ENCODE assay signal across 13 mouse cellular contexts in genomic region chr6:128079576-128080224, GRCm38 (mm10).
A peak's percentile ranks its signal among the peaks of the same experiment; 100 is the strongest.
DNase-seq lines count a peak whose midpoint lies in the region; ATAC-seq and TF ChIP-seq lines count a peak whose summit lies in the region.
"Had no signal": no experiment of that assay in that cellular context is flagged by ENCODE, and none has a peak within 500 bp of the region (broad histone marks: within the 10 kb centered on the region; RNA-seq: fewer than 3 reads in every experiment).

No protein-coding gene starts in this region.

- no peaks in the 10 kb centered on the region for H3K9me3 ChIP-seq in heart, embryonic 11.5 days (replicated peaks; ENCODE audit: control insufficient read depth, low read length)
- H3K9me3 ChIP-seq in kidney, embryonic 15.5 days (replicated peaks) = no peaks in the 10 kb centered on the region
- H3K9me3 ChIP-seq in embryonic facial prominence, embryonic 14.5 days (ENCODE audit: control insufficient read depth, low read length) = no peaks in the 10 kb centered on the region
- no peaks in the 10 kb centered on the region for H3K9me3 ChIP-seq in limb, embryonic 15.5 days
- no peaks in the 10 kb centered on the region for H3K9me3 ChIP-seq in liver, embryonic 11.5 days (ENCODE audit: control insufficient read depth, low read length)
- H3K9me3 ChIP-seq: forebrain, embryonic 15.5 days; midbrain, embryonic 10.5 days had no signal

- H3K4me1 ChIP-seq in heart, embryonic 11.5 days (ENCODE audit: control insufficient read depth, insufficient read depth, low read length) = peaks cover 56% of the 10 kb centered on the region
- peaks cover 18% of the 10 kb centered on the region for H3K4me1 ChIP-seq in heart, adult 2 months (ENCODE audit: control insufficient read depth, insufficient read depth, low read length)
- peaks cover 53% of the 10 kb centered on the region for H3K4me1 ChIP-seq in kidney, embryonic 15.5 days
- H3K4me1 ChIP-seq in embryonic facial prominence, embryonic 14.5 days (ENCODE audit: control insufficient read depth, insufficient read depth, low read length) = peaks cover 44% of the 10 kb centered on the region
- H3K4me1 ChIP-seq in limb, embryonic 15.5 days = peaks cover 64% of the 10 kb centered on the region
- no peaks in the 10 kb centered on the region for H3K4me1 ChIP-seq in liver, embryonic 11.5 days (replicated peaks; ENCODE audit: control insufficient read depth, insufficient read depth, low read length)

- TF ChIP-seq CTCF in heart, adult 2 months (IDR thresholded peaks at IDR 0.05) = no peak

- DNase-seq in heart, adult 2 months = no peak
- DNase-seq in kidney, postnatal 10 days = no peak
- no peak for DNase-seq in embryonic facial prominence, embryonic 14.5 days (ENCODE audit: low spot score)
- no peak for DNase-seq in liver, embryonic 11.5 days (ENCODE audit: low spot score)
- DNase-seq: adrenal gland, postnatal 10 days; liver; lung, postnatal 10 days; right cerebral cortex, postnatal 4 days had no signal

- H3K4me3 ChIP-seq in heart, embryonic 11.5 days (ENCODE audit: low read depth, low read length) = no peak overlapping the region
- no peak overlapping the region for H3K4me3 ChIP-seq in heart, adult 2 months
- H3K4me3 ChIP-seq in kidney, embryonic 15.5 days (replicated peaks) = no peak overlapping the region
- no peak overlapping the region for H3K4me3 ChIP-seq in embryonic facial prominence, embryonic 14.5 days (ENCODE audit: low read depth, low read length)
- H3K4me3 ChIP-seq in limb, embryonic 15.5 days = no peak overlapping the region
- H3K4me3 ChIP-seq in liver, embryonic 11.5 days (ENCODE audit: low read depth, low read length) = no peak overlapping the region
- H3K4me3 ChIP-seq: forebrain, embryonic 15.5 days; midbrain, embryonic 10.5 days had no signal

- intact Hi-C loops in heart, adult 2 months (cut with DNase I) = no loop called here

- TF ChIP-seq EP300 in heart, adult 2 months (IDR thresholded peaks at IDR 0.05; ENCODE audit: insufficient read depth, low read depth, low read length) = no peak

- peak; percentile 47 for ATAC-seq in heart, embryonic 11.5 days (replicated peaks; ENCODE audit: insufficient number of reproducible peaks, low FRiP score, low TSS enrichment)
- no peak for ATAC-seq in kidney, embryonic 15.5 days (replicated peaks; ENCODE audit: low FRiP score)
- no peak for ATAC-seq in embryonic facial prominence, embryonic 14.5 days (ENCODE audit: low read depth)
- no peak for ATAC-seq in limb, embryonic 15.5 days (ENCODE audit: insufficient number of reproducible peaks, low FRiP score, low TSS enrichment, low read depth)
- no peak for ATAC-seq in liver, embryonic 11.5 days (replicated peaks; ENCODE audit: low FRiP score)
- ATAC-seq: forebrain, embryonic 15.5 days had no signal

- WGBS in heart, embryonic 11.5 days (ENCODE audit: insufficient replicate concordance) = 49% methylated on average over 9 of the region's 9 CpGs
- WGBS in heart, adult 2 months = 75% methylated on average over 9 of the region's 9 CpGs
- 79% methylated on average over 9 of the region's 9 CpGs for WGBS in kidney, embryonic 15.5 days
- WGBS in embryonic facial prominence, embryonic 14.5 days = 44% methylated on average over 9 of the region's 9 CpGs
- 32% methylated on average over 9 of the region's 9 CpGs for WGBS in limb, embryonic 15.5 days
- 68% methylated on average over 9 of the region's 9 CpGs for WGBS in liver, embryonic 11.5 days

- no peaks in the 10 kb centered on the region for H3K27me3 ChIP-seq in heart, embryonic 11.5 days (ENCODE audit: control insufficient read depth, insufficient read depth, low read length)
- H3K27me3 ChIP-seq in heart, adult 2 months (ENCODE audit: control insufficient read depth, insufficient read depth, low read length) = no peaks in the 10 kb centered on the region
- H3K27me3 ChIP-seq in kidney, embryonic 15.5 days = no peaks in the 10 kb centered on the region
- no peaks in the 10 kb centered on the region for H3K27me3 ChIP-seq in embryonic facial prominence, embryonic 14.5 days (replicated peaks; ENCODE audit: control insufficient read depth, insufficient read depth, low read length)
- H3K27me3 ChIP-seq in limb, embryonic 15.5 days = no peaks in the 10 kb centered on the region
- no peaks in the 10 kb centered on the region for H3K27me3 ChIP-seq in liver, embryonic 11.5 days (replicated peaks; ENCODE audit: control insufficient read depth, insufficient read depth, low read length)
- H3K27me3 ChIP-seq: forebrain, embryonic 15.5 days had no signal

- H3K9ac ChIP-seq in heart, embryonic 11.5 days (ENCODE audit: low read depth, low read length) = no peak overlapping the region
- H3K9ac ChIP-seq in heart, adult 2 months (ENCODE audit: low read depth, low read length) = no peak overlapping the region
- H3K9ac ChIP-seq in kidney, embryonic 15.5 days = no peak overlapping the region
- no peak overlapping the region for H3K9ac ChIP-seq in embryonic facial prominence, embryonic 14.5 days (ENCODE audit: low read depth, low read length)
- no peak overlapping the region for H3K9ac ChIP-seq in limb, embryonic 15.5 days
- H3K9ac ChIP-seq in liver, embryonic 11.5 days (ENCODE audit: low read depth, low read length) = no peak overlapping the region
- H3K9ac ChIP-seq: forebrain, embryonic 15.5 days had no signal

- TF ChIP-seq POLR2A in heart, adult 2 months (IDR thresholded peaks at IDR 0.05; ENCODE audit: insufficient read depth, low read depth, low read length) = no peak

- no peaks in the 10 kb centered on the region for H3K36me3 ChIP-seq in heart, embryonic 11.5 days (ENCODE audit: control insufficient read depth, insufficient read depth, low read length)
- no peaks in the 10 kb centered on the region for H3K36me3 ChIP-seq in heart, adult 2 months (ENCODE audit: control insufficient read depth, insufficient read depth, low read length)
- 0 out of 2 replicates have a peak, but pooled peaks cover 4% of the 10 kb centered on the region for H3K36me3 ChIP-seq in kidney, embryonic 15.5 days
- peaks cover 15% of the 10 kb centered on the region; the same call in 1 of the 2 replicates for H3K36me3 ChIP-seq in embryonic facial prominence, embryonic 14.5 days (ENCODE audit: control insufficient read depth, insufficient read depth, low read length)
- 0 out of 2 replicates have a peak, but pooled peaks cover 3% of the 10 kb centered on the region for H3K36me3 ChIP-seq in limb, embryonic 15.5 days
- H3K36me3 ChIP-seq in liver, embryonic 11.5 days (ENCODE audit: control insufficient read depth, insufficient read depth, low read length) = 0 out of 2 replicates have a peak, but pooled peaks cover 2% of the 10 kb centered on the region
- H3K36me3 ChIP-seq: forebrain, embryonic 15.5 days; midbrain, embryonic 10.5 days had no signal

- H3K79me2 ChIP-seq in heart, adult 2 months (replicated peaks; ENCODE audit: control insufficient read depth, insufficient read depth, low read length) = peaks cover 2% of the 10 kb centered on the region; the same call in 1 of the 2 replicates

- H3K27ac ChIP-seq in heart, embryonic 11.5 days (ENCODE audit: low read depth, low read length) = peak overlapping the region; percentile 70
- no peak overlapping the region for H3K27ac ChIP-seq in heart, adult 2 months
- H3K27ac ChIP-seq in kidney, embryonic 15.5 days = peak overlapping the region; percentile 42; the same call in 1 of the 2 replicates
- peak overlapping the region; percentile 31; the same call in 1 of the 2 replicates for H3K27ac ChIP-seq in embryonic facial prominence, embryonic 14.5 days (replicated peaks; ENCODE audit: low read depth, low read length)
- H3K27ac ChIP-seq in limb, embryonic 15.5 days = peak overlapping the region; percentile 52
- H3K27ac ChIP-seq in liver, embryonic 11.5 days (ENCODE audit: low read depth, low read length) = no peak overlapping the region
- H3K27ac ChIP-seq: forebrain, embryonic 15.5 days; midbrain, embryonic 10.5 days had no signal

- peak overlapping the region; percentile 31; the same call in 1 of the 2 replicates for H3K4me2 ChIP-seq in heart, embryonic 11.5 days
- no peak overlapping the region for H3K4me2 ChIP-seq in kidney, embryonic 15.5 days
- H3K4me2 ChIP-seq in embryonic facial prominence, embryonic 14.5 days (ENCODE audit: low read depth, low read length) = no peak overlapping the region
- H3K4me2 ChIP-seq in limb, embryonic 15.5 days = no peak overlapping the region
- no peak overlapping the region for H3K4me2 ChIP-seq in liver, embryonic 11.5 days
- H3K4me2 ChIP-seq: forebrain, embryonic 15.5 days had no signal

Comparison
In these comparisons a context has a peak if more than half of its experiments do, and no peak if none do; other contexts are left out.
1. H3K27ac ChIP-seq: peak in heart, embryonic 11.5 days (single experiment), kidney, embryonic 15.5 days (single experiment), embryonic facial prominence, embryonic 14.5 days (single experiment) and limb, embryonic 15.5 days (single experiment); none in heart, adult 2 months (single experiment) and liver, embryonic 11.5 days (single experiment).